Mouse (Mus musculus): Measurements from ENCODE around the gene Exoc6. TPM values are rescaled to one million over a fixed set of nuclear protein-coding genes. Genes with fewer than 3 reads are reported as not detected.
"Not testable (repeated sequence)": the region's sequence is repeated elsewhere in the genome, so short reads cannot be mapped to it uniquely, and the experiment has no call there.

The Exoc6 gene
- total RNA-seq, 4 experiments from 2014 or later: 30.2 to 36.9 (median 32.5) TPM

DNA sequence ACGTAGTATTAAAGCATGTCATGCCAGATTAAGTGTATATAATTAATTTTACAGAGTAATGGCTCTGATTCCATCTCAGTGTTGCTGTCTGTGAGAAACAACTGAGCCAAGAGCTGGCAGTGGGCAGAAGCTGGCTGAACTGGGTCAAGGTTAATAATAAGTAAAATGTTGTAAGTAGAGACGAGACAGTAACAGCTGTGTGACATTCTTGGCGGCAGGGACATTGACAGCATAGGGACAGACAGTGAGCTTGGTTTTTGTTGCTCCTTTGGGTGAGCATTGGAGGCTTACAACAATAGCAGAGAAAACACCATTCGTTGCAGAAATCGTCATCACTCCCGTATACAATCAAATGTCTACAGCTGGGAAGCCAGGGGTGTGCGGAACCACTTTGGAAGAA is 13.8 kb upstream of the Exoc6 start:
- DNase-seq (ENCODE audit: low spot score): no peak

DNA sequence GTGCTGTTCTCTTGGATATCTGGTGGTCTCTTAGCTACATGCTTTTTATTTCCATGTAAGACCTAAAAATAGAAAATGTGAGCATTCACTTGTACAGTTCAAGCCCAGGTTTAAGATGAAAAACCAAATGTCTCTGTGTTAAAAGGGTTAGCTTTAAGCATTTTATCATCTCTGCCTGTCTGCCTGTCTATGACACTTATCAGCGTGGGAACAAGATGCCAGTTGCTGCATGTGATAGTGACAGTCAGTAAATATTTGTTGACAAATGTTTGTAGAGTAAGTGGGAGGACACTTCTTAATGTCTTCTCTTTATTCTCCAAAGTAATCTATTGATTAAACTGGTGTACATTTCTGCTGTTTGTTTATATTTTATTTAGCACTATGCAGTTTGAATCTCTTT is 12.5 kb upstream of the Exoc6 start:
- DNase-seq (ENCODE audit: low spot score): no peak

DNA sequence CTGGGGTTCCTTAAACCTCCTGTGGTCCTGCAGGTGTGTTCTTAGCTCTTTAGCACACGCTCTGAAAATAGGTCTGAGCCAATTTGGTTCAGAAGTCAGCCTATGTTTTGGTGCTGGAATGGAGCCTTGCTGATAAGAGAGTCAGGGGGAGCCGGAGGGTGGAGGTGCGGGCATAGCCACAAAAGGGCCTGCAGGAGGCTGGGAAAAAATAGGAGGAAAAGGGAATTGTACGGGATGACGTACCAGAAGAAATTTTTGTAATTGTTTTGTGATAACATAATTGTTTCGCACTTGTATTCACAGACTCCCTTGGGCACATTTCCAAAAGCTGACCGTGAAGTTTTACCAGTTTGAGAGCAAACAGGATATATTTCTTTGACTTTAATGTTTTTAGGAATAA is 10.0 kb upstream of the Exoc6 start:
- peak; percentile 73 for DNase-seq (ENCODE audit: low spot score)

DNA sequence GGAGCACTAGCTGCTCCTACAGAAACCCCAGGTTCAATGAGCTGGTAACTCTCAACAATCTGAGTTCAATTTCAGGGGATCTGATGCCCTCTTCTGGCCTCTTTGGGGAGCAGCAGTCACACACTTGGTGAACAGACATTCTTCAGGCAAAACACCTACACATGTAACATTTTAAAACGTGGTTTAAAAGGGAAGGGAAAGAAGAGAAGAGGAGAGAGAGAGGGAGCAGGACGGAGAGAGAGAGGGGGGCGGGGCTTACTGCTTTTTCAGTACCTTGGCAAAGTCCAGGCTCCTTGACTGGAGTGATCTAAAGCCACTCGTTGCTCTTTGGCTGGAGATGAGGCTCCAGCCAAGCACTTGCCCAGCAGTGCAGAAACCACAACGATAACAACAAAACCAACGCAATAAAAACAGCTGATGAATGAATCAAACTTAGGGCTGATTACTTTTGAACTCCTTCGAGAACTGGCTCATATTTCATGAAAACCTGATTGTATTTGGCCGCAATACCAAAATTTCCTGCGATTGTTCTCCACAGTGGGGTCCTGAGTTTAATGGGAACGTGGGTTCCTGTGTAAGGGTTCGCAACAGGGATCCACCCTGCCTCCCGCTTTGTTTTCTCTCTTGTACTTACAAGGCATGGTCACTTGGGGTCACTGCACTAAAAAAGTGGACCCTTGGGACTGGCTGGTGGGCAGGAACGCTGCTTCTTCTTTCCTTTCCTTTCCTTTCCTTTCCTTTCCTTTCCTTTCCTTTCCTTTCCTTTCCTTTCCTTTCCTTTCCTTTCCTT is 6.5 kb upstream of the Exoc6 start:
- DNase-seq (ENCODE audit: low spot score): peak; percentile 82

DNA sequence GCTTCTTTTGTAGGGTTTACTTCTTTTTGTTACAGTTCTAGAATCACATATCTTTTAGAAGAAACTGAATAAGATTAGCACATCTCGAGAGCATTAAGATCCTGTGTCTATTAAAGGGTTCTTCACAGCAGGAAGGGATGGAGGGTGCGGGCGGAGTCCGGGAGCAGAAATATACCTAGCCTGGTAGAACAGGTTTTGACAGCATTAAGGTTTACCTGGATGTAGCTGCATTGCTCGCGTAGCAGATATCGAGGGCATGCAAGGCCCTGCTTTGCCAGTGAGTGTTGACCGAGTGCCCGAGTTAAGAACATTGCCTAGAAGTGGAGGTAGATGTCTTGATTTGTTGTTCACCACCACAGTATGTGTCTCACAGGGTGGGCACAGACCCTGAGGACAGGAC is 5.7 kb upstream of the Exoc6 start:
- DNase-seq (ENCODE audit: low spot score): no peak

DNA sequence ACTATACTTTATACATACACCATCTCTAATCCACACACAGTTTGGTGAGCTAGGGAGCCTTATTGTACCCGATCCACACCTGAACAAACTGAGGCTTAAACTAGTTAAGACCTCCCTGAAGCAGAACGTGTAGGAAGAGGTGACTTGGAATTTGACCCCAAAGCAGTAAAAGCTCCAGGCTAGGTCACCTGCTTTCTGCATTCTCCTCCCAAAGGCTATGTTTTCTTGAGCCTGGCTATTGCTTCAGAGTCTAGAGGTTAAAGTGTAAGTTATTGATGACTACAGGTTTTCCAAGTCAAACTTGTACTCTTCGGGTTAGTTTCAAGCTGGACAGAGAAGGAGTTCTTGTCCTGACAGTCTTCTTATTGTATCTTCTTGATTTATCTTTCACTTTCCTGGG is 5.0 kb upstream of the Exoc6 start:
- DNase-seq (ENCODE audit: low spot score): no peak

DNA sequence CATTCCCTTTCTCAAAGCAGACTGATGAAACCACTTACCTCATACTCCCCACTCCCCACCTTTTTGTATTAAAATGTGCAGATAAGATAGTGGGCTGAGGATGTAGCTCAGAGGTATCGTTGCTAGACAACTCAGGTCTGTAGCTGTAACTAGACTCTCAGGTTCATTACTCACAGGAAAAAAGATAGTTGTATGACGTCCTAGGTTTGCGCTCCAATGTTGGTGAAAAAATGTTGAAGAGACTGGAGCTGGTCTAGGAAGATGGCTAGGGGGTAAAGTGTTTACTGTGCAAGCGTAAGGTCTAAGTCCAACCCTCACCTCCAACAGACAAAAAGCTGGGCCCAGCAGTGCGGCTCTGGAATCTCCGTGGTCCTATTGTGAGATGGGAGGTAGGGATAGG is 4.5 kb upstream of the Exoc6 start:
- DNase-seq (ENCODE audit: low spot score): no peak

DNA sequence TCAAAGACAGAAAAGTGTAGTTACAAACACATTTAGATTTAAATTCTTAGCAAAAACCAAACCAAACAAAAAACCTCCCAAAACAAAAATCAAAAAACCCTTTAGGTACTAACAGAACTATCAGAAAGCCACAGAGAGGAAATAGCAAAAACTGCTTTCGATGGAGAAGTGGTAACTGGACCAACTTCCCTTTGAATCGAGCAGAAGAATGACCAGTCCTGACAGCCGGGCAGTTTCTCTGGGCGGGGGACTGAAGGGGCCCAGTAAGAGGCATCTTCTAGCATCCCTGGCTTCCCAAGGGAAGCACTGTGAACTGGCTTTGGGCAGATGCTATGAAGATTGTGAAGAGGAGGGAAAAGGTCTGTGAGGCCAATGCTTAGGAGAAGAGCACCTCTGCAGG is 3.4 kb upstream of the Exoc6 start:
- no peak for DNase-seq (ENCODE audit: low spot score)

DNA sequence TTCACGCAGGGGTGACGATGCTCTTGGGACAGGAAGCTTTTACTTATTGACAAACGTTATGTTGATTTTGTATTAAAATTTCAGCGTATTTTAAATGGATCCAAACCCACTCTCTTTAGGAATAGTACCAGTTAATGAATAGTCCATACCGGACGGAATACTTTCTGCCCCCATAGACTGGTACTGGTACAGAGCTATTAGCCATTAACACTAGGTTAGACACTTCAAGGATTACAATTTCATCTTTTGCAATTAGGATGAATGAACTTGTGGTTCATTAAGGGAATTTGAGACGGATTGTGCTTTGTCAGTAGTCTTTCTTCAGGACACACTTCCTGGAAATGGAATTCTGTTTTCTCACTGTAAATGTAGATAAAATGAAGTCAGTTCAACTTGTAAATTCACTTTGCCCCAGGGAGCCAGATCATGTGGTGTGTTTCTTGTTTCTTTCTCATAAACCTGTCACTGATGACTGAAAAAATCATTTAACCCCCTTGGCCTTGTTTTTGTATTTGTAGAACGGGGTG is 885 bp downstream of the Exoc6 start:
- no peak for DNase-seq (ENCODE audit: low spot score)

DNA sequence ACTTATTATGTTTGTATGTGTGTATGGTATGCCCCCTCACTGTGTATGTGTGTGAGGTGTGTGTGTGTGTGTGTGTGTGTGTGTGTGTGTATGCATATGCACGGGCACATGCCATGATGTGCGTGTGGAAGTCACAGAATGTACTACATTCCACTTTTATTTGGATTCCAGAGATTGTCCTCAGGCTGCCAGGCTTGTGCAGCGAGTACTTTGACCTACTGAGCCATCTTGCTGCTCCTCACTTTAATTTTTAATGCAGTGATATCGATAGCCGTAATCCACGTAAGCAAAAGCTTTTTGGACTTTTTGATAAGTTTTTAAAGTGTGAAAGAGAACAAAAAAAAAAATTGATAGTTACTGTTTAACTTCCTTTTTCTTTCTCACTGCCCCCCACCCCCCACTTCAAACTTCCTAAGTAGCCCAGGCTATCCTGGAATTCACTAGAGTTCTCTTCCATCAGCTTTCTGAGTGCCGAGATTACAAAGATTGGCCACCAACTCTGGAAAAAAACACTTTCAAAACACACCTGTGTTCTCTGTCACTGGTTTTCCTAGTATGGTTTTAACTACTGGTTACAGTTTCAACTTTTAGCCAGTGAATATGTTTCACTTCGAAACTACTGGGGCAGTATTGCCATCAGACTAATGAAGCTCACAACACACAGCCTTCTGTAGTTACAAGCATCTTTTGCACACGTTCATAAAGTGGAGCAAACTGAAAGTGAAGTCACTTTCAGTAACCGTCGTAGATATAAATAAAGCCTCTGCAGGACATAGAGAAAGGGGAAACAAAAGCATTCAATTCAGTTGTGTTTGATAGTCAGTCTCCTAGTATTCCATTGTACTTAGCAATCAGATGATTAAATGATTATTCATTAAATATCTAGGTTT is 3.4 kb downstream of the Exoc6 start:
- DNase-seq (ENCODE audit: low spot score): no peak

DNA sequence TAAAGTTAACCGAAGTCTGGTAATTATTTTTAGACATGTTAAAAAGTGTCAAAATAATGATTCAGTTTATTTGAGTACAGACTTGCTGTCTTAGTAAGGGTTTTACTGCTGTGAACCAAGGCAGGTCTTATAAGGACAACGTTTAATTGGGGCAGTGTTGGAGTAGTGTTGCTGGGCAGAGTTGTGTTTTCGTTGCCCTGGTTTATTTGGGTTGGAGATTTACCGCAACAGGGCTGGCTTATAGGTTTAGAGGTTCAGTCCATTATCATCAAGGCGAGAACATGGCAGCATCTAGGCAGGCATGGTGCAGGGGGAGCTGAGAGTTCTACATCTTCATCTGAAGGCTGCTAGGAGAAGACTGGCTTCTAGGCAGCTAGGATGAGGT is 4.0 kb downstream of the Exoc6 start:
- not testable (repeated sequence) for DNase-seq (ENCODE audit: low spot score)

DNA sequence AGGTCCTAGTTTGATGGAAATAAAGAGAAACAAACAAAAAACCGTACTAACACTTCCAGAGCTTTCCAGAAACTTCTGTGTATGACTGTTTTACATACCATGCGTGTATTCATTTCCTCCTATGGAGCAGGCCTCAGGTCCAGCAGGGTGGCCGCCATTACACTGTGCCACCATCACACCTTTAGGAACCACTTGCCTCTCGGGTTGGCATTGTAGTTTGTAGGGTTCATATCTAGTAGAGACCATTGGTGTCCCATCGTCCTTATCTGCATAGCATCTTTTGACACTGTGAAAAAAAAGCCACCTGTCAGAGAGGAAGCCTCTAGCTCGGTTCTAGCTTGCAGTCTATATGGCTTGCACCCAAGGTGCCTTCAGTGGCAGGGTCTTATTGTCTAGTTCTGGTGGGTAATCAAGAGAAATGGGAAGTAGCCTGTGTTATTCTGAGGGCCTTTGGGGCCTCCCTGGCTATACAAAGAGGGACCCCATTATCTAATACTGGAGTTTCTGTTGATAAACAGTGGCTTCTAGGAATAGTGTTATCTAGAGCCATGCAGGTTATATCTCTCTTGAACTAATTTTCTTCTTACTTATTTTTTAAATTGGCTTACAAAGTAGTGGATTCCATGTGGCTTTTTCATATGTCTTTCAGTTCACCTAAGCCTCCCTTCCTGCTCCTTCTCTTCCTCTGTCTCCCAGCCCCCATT is 5.8 kb downstream of the Exoc6 start:
- no peak for DNase-seq (ENCODE audit: low spot score)

DNA sequence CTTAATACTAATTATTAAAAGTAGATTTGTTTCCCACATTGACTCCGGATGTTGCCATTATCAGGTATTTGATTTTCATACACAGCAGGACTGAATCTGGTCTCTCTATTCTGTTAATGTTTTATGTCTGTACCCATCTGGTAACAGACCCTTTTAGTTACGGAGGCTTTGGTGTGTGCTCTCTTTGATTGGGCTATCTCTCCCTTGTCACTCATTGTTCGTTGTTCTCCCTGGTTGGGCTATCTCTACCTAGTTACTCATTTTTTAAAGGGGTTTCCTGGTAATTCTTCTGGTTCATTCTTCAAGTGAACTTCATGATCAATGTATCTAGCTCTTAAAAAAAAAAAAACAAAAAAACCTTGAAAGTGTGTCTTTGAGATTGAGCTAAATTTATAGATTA is 7.7 kb downstream of the Exoc6 start:
- no peak for DNase-seq (ENCODE audit: low spot score)

DNA sequence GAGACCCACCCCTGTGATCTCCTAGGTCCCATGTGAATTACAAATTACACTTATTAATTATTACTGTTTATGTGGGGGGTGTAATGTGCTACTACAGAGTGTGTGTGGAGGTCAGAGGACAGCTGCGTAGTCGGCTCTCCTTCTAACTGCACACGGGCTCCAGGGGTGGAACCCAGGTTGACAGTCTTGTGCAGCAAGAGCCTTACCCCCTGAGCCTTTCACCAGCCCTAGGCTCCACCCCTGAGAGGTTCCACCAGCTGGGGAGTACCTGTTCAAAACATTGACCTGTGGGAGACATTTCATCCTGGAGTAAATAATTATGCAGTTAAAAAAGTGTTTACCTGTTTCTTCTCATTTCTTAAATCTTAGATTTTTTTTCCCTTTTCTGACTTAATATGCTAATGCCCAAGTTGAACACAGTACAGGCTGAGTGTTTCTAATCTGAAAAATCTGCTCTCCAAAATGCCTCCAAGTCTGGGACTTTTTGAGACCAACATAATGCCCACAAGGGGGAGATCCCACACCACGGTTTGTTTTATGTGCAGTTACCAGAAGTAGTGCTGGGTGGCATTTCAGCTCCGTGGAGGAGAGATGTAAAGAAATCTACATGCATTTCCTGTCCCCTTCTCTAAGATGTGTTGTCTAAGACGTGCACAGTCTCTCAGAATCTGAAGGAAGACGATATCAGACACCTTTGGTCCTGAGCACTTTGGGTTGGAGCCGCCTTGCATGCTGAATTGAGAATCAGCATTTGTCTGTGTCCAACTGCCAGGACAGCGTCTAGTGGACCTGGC is 9.3 kb downstream of the Exoc6 start:
- no peak for DNase-seq (ENCODE audit: low spot score)

DNA sequence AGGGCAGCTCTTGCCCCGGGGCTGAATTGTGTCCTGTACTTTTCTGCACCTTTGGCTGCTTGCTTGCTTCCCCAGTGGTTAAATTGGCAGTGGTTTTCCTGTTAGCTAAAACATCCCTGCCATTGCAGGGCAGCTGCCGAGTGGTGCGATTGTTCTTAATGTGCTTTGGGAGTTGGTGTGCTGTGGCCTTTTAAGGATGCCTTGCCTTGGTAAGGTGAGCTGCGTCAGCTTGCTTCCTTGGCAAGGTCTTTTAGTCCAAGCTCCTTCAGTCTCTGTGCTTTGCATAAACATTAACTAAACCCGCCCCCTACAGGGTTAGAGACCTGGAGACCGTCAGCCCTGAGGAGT is 9.8 kb downstream of the Exoc6 start:
- DNase-seq (ENCODE audit: low spot score): no peak

DNA sequence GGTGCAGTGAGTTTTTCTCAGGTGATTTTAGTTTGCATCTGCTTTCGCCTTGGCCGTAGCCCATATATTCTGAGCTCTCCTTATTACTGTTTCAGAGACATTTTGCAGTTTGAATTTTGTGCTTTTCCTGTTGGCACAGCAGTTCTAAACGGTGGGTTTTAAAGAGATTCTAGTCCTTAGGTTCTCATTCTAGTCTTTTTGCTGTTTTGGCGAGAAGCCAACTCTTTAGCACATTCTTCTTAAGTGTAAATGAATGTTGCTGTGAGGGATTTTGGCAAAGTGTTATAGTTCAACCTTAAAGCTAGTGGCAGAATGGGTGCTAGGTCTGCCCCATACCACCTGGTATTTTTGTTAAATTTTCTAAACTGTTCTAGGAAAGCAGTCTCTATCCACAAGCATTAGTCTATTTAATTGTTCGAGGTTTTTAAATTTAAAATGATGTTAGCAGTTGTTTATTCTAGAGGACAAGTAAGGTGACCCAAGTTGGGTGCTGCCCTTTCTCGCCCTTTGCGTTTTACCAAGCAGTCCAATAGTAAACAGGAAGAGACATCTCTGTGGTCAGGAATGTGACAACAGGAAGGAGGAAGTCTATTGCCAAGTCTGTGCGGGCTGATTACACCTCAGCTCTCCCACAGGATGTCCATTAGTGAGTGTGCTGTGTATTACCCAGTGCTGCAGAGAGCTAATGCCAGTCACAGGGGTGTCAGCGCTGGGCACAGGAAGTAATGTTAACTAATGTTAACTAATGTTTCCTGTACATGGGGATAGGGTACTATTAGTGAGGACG is 11.1 kb downstream of the Exoc6 start:
- peak; percentile 40 for DNase-seq (ENCODE audit: low spot score)

DNA sequence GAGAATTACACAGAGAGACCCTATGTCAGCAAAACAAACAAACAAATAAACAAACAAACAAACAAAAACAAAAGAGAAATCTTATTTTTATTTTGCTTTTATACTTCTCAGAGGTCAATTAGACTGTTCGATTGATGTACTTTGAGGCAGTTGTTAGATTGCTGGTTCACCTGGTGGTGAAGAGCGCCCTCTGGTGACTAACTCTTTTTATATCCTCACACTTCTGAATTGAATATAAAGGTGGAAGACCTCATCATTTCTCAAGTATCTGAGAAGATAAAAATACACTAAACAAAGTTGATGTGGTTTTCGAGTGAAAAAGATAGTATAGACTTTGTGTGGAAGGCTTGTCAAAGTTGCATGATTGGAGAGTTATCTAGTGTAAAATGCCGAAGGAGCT is 13.5 kb downstream of the Exoc6 start:
- DNase-seq (ENCODE audit: low spot score): peak; percentile 64

DNA sequence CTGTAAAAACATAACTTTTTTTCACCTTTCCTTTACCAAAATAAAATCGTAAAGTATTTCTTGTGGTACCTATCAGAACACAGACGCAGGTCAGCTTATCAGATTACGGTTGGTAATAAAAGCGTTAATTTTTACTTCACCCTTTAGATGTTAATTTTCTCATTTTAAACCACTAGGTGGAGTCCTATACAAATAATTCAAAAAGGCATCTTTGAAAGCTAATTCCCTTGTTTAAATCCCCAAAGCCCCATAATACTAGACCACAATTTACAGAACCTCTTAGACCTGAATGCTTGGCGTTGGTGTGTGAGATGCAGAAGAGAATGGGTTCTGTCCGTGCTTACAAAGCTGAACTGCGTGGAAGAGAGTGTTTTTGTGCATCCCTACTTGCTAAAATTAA is 15.6 kb downstream of the Exoc6 start:
- DNase-seq (ENCODE audit: low spot score): no peak

DNA sequence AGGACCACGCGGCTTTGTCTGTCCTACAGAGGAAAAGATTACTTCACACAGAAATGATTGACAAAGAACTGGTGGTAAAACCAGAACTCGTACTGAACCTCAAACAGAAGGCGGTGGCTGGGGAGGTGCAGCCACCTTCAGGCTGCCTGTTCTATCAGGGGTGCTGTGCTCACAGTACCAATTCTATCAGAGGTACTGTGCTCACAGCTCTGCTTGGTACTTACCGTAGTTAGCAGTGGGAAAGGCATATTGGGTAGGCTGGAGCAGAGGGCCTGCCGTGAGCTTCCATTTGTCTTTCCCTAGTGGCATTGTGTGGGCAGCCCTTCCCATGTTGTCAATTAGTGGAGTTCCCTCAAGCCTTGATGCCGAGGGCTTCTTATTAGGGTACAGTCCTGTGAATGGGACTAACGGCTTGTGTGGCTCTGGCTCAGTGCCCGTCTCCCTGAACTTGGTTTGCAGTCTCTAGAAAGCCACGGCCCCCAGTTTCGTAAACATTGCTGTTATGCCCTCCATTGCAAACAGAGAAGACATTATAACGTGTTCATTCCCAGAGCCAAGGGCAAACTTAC is 19.1 kb downstream of the Exoc6 start:
- DNase-seq (ENCODE audit: low spot score): no peak
